Mouse (Mus musculus) small intestine, adult 2 months (tissue): ENCODE results near the gene Tnn.

Experiments used
- CTCF ChIP-seq: fragments of 200-500 bp; IDR thresholded peaks from 2 replicates; pipeline ENCODE4 v1.5.1; 2012; ENCODE audit warnings: low read depth, mild to moderate bottlenecking, control low read depth, inconsistent platforms, low read length, moderate library complexity, mixed read lengths; ENCODE audit not compliant: insufficient replicate concordance, insufficient read length; ENCODE audit errors: extremely low read depth
- POLR2A ChIP-seq: fragments of 200-500 bp; IDR thresholded peaks from 2 replicates; pipeline ENCODE4 v1.6.1; 2012; ENCODE audit warnings: low read depth, mild to moderate bottlenecking, control low read depth, inconsistent platforms, low read length, moderate library complexity

GRCm38 (mm10) chr1:160181216-160181615 is 27.8 kb upstream of the Tnn start:
- TF ChIP-seq POLR2A (no peak), CTCF (no peak)
